Mouse (Mus musculus) liver, embryonic 14.5 days (tissue): Measurements from ENCODE around the gene Kat5.

Experiments
- CTCF ChIP-seq: IDR thresholded peaks from 2 replicates; pipeline ENCODE4 v1.5.1; 2016; ENCODE audit warnings: antibody characterized with exemption, low read depth, control low read depth
- EP300 ChIP-seq: IDR thresholded peaks from 2 replicates; pipeline ENCODE4 v1.6.1; 2016; ENCODE audit warnings: antibody characterized with exemption, low read depth

DNA sequence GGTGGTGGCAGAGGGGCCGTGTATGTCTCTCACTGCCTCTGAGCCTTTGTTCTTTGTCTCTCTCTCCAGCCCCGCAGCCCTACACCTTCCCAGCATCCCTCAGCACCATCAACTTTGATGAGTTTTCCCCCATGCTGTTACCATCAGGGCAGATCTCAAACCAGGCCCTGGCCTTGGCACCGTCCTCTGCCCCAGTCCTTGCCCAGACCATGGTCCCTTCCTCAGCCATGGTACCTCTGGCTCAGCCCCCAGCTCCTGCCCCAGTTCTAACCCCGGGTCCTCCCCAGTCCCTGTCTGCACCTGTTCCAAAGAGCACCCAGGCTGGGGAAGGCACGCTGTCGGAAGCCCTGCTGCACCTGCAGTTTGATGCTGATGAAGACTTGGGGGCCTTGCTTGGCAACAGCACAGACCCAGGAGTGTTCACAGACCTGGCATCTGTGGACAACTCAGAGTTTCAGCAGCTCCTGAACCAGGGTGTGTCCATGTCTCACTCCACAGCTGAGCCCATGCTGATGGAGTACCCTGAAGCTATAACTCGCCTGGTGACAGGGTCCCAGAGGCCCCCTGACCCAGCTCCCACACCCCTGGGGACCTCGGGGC lies 36.8 kb upstream of the Kat5 start:
- TF ChIP-seq CTCF (no peak), EP300 (no peak)
